Mouse (Mus musculus) limb, embryonic 15.5 days (tissue): Measurements from ENCODE around the gene Csta1. TPM values are rescaled to one million over a fixed set of nuclear protein-coding genes. Genes with fewer than 3 reads are reported as not detected.
A peak's percentile ranks its signal among the peaks of the same experiment; 100 is the strongest.
"Not testable (repeated sequence)": the region's sequence is repeated elsewhere in the genome, so short reads cannot be mapped to it uniquely, and the experiment has no call there.

Experiments used
- ATAC-seq: fragments of 200-750 bp; cut with Nextera tagmentation; 2 replicates; pipeline ENCODE4 v1.8.0; 2017; ENCODE audit warnings: low read depth, moderate TSS enrichment; ENCODE audit not compliant: insufficient number of reproducible peaks, low FRiP score, low TSS enrichment
- H3K27ac ChIP-seq: fragments of 300-500 bp; sonication (generic); 2 replicates; pipeline ENCODE4 v1.5.1; 2015; ENCODE audit warnings: moderate library complexity, mild to moderate bottlenecking, inconsistent platforms
- H3K27me3 ChIP-seq: fragments of 300-500 bp; sonication (generic); 2 replicates; pipeline ENCODE4 v1.6.1; 2015; ENCODE audit warnings: inconsistent platforms
- H3K36me3 ChIP-seq: fragments of 300-500 bp; sonication (generic); 2 replicates; pipeline ENCODE4 v1.6.1; 2015; ENCODE audit warnings: inconsistent platforms
- H3K4me1 ChIP-seq: fragments of 300-500 bp; sonication (generic); 2 replicates; pipeline ENCODE4 v1.6.1; 2015; ENCODE audit warnings: inconsistent platforms
- H3K4me2 ChIP-seq: fragments of 300-500 bp; sonication (generic); 2 replicates; pipeline ENCODE4 v1.6.1; 2015; ENCODE audit warnings: mild to moderate bottlenecking, inconsistent platforms
- H3K4me3 ChIP-seq: fragments of 300-500 bp; sonication (generic); 2 replicates; pipeline ENCODE4 v1.5.1; 2015; ENCODE audit warnings: mild to moderate bottlenecking, inconsistent platforms
- H3K9ac ChIP-seq: fragments of 300-500 bp; sonication (generic); 2 replicates; pipeline ENCODE4 v1.6.1; 2015; ENCODE audit warnings: inconsistent platforms
- H3K9me3 ChIP-seq: fragments of 300-500 bp; sonication (generic); 2 replicates; pipeline ENCODE4 v1.6.1; 2016; ENCODE audit warnings: inconsistent platforms
- WGBS: fragments of 180-500 bp; shearing (Covaris S2); methylation state at CpG from one replicate; pipeline ENCODE4 v1.1.7; 2015; 5-methylcytosine and 5-hydroxymethylcytosine counted together
- polyA plus RNA-seq: library from polyadenylated mRNA; unstranded; fragments of >200 nt; fragmentation: Nextera tagmentation; extraction: Ambion mirVana; gene quantifications from 2 replicates; pipeline ENCODE4 v1.2.1, GENCODE M21; 2015

Csta1 gene
- 11.5 and 12.5 TPM in 2 replicates for polyA plus RNA-seq

- ATAC-seq = no peak
- H3K36me3 ChIP-seq = no peaks in the 10 kb centered on the region
- no peaks in the 10 kb centered on the region for H3K9me3 ChIP-seq
- H3K4me2 ChIP-seq = no peak within 1 kb of the TSS
- H3K9ac ChIP-seq = no peak within 1 kb of the TSS
- H3K27ac ChIP-seq = peak within 1 kb of the TSS; percentile 61
- no peaks in the 10 kb centered on the region for H3K27me3 ChIP-seq
- H3K4me1 ChIP-seq = 0 out of 2 replicates have a peak, but pooled peaks cover 2% of the 10 kb centered on the region
- WGBS = 34% methylated on average over 1 of the region's 1 CpGs
- no peak within 1 kb of the TSS for H3K4me3 ChIP-seq
These were observed at the start of gene Csta1 for GRCm38 (mm10) chr16:36131141-36131540. Csta1 (minus strand) TSS chr16:36131241.

GRCm38 (mm10) chr16:36179910-36180309 lies 48.9 kb upstream of the Csta1 start:
- WGBS = 80% methylated on average over 2 of the region's 2 CpGs
- Histone ChIP-seq H3K9me3 (no peaks in the 10 kb centered on the region), H3K27ac (no peak overlapping the region), H3K4me3 (no peak overlapping the region), H3K27me3 (no peaks in the 10 kb centered on the region), H3K9ac (no peak overlapping the region), H3K4me1 (no peaks in the 10 kb centered on the region), H3K36me3 (no peaks in the 10 kb centered on the region), H3K4me2 (no peak overlapping the region)
- ATAC-seq = no peak

GRCm38 (mm10) chr16:36176108-36176507 lies 45.1 kb upstream of the Csta1 start:
- no peaks in the 10 kb centered on the region for H3K27me3 ChIP-seq
- H3K27ac ChIP-seq = no peak overlapping the region
- H3K9me3 ChIP-seq = no peaks in the 10 kb centered on the region
- no peak overlapping the region for H3K4me3 ChIP-seq
- no peaks in the 10 kb centered on the region for H3K36me3 ChIP-seq
- H3K4me1 ChIP-seq = no peaks in the 10 kb centered on the region
- no peak for ATAC-seq
- H3K4me2 ChIP-seq = no peak overlapping the region
- H3K9ac ChIP-seq = no peak overlapping the region

- WGBS = 78% methylated on average over 9 of the region's 10 CpGs
- not testable (repeated sequence) for H3K27me3 ChIP-seq, ATAC-seq, H3K9me3 ChIP-seq, H3K9ac ChIP-seq, H3K4me3 ChIP-seq, H3K36me3 ChIP-seq, H3K4me2 ChIP-seq, H3K27ac ChIP-seq, H3K4me1 ChIP-seq
These were observed 36.8 kb upstream of the Csta1 start for GRCm38 (mm10) chr16:36167841-36168240.

- Histone ChIP-seq H3K27ac (no peak within 1 kb of the TSS), H3K36me3 (no peaks in the 10 kb centered on the region), H3K4me2 (no peak within 1 kb of the TSS), H3K27me3 (no peaks in the 10 kb centered on the region), H3K4me1 (no peaks in the 10 kb centered on the region), H3K9me3 (no peaks in the 10 kb centered on the region), H3K4me3 (no peak within 1 kb of the TSS), H3K9ac (no peak within 1 kb of the TSS)
- ATAC-seq = no peak
These were observed 25.4 kb upstream of the Csta1 start, which contains the start of gene Stfa2l1 for GRCm38 (mm10) chr16:36156402-36156975. Stfa2l1 (plus strand) TSS chr16:36156811.

- ATAC-seq = no peak
- WGBS = 74% methylated on average over 2 of the region's 2 CpGs
These were observed 7.2 kb upstream of the Csta1 start for GRCm38 (mm10) chr16:36138201-36138600.

GRCm38 (mm10) chr16:36128092-36128491 lies 2.9 kb downstream of the Csta1 start:
- H3K36me3 ChIP-seq = no peaks in the 10 kb centered on the region
- 86% methylated on average over 7 of the region's 7 CpGs for WGBS
- no peak for ATAC-seq
- H3K9ac ChIP-seq = no peak overlapping the region
- no peaks in the 10 kb centered on the region for H3K9me3 ChIP-seq
- no peak overlapping the region for H3K4me2 ChIP-seq
- H3K27me3 ChIP-seq = no peaks in the 10 kb centered on the region
- no peak overlapping the region for H3K27ac ChIP-seq
- no peaks in the 10 kb centered on the region for H3K4me1 ChIP-seq
- H3K4me3 ChIP-seq = no peak overlapping the region

More at GRCm38 (mm10) chr16:36138201-36138600, 7.2 kb upstream of the Csta1 start:
- Histone ChIP-seq H3K4me2 (no peak overlapping the region), H3K27me3 (no peaks in the 10 kb centered on the region), H3K9me3 (no peaks in the 10 kb centered on the region), H3K4me1 (0 out of 2 replicates have a peak, but pooled peaks cover 2% of the 10 kb centered on the region), H3K4me3 (no peak overlapping the region), H3K27ac (no peak overlapping the region), H3K36me3 (no peaks in the 10 kb centered on the region), H3K9ac (no peak overlapping the region)

GRCm38 (mm10) chr16:36115751-36116150 lies 15.3 kb downstream of the Csta1 start:
- not testable (repeated sequence) for H3K27ac ChIP-seq, H3K4me3 ChIP-seq, H3K36me3 ChIP-seq, H3K4me1 ChIP-seq, H3K9me3 ChIP-seq, ATAC-seq, H3K9ac ChIP-seq, H3K27me3 ChIP-seq, H3K4me2 ChIP-seq
- WGBS = 85% methylated on average over 6 of the region's 6 CpGs

- not testable (repeated sequence) for H3K4me2 ChIP-seq, H3K4me3 ChIP-seq, H3K27me3 ChIP-seq, H3K4me1 ChIP-seq, H3K9ac ChIP-seq, H3K36me3 ChIP-seq, H3K27ac ChIP-seq, H3K9me3 ChIP-seq, ATAC-seq
These were observed 19.6 kb downstream of the Csta1 start for GRCm38 (mm10) chr16:36111486-36111885.

GRCm38 (mm10) chr16:36102211-36102610 lies 28.8 kb downstream of the Csta1 start:
- Histone ChIP-seq H3K4me1 (no peaks in the 10 kb centered on the region), H3K27me3 (no peaks in the 10 kb centered on the region), H3K27ac (no peak overlapping the region), H3K9ac (no peak overlapping the region), H3K4me3 (no peak overlapping the region), H3K36me3 (no peaks in the 10 kb centered on the region), H3K9me3 (no peaks in the 10 kb centered on the region), H3K4me2 (no peak overlapping the region)
- no peak for ATAC-seq
- WGBS = 89% methylated on average over 1 of the region's 1 CpGs

GRCm38 (mm10) chr16:36101526-36101925 lies 29.5 kb downstream of the Csta1 start:
- Histone ChIP-seq H3K4me3 (no peak overlapping the region), H3K4me2 (no peak overlapping the region), H3K27ac (no peak overlapping the region), H3K9me3 (no peaks in the 10 kb centered on the region), H3K4me1 (no peaks in the 10 kb centered on the region), H3K27me3 (no peaks in the 10 kb centered on the region), H3K9ac (no peak overlapping the region), H3K36me3 (no peaks in the 10 kb centered on the region)
- WGBS = 79% methylated on average over 1 of the region's 1 CpGs
- ATAC-seq = no peak

- not testable (repeated sequence) for H3K36me3 ChIP-seq, ATAC-seq, H3K27me3 ChIP-seq, H3K4me2 ChIP-seq, H3K27ac ChIP-seq, H3K4me3 ChIP-seq, H3K9ac ChIP-seq, H3K4me1 ChIP-seq, H3K9me3 ChIP-seq
- WGBS = 83% methylated on average over 12 of the region's 12 CpGs
These were observed 33.1 kb downstream of the Csta1 start for GRCm38 (mm10) chr16:36097813-36098499.
